Mouse (Mus musculus): Measurements from ENCODE around the gene Oca2. TPM values are rescaled to one million over a fixed set of nuclear protein-coding genes. Genes with fewer than 3 reads are reported as not detected.

The Oca2 gene
- total and polyA plus RNA-seq, 2 experiments: not detected

DNA sequence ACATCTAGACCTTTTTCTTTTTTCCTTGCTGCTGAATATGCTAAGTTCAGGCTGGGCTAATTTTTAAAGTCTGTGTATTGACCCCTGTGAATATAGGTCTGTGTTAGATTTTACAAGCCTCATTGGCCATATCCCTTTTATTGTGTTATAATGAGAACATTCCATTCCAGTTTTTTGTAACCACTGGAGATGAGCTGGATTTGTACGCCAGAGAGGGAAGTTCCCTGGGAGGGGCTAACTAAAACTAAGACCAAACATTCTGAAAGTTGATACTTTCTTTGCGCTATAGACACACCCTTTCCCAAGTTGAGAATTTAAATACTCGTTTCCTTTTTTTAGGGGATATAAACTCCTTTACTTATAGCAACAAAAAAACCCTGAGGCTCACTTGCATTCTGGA is 34.7 kb upstream of the Oca2 start:
- Histone ChIP-seq H3K9ac (ENCODE audit: low read depth, low read length) (no peak overlapping the region), H3K27me3 (ENCODE audit: control insufficient read depth, insufficient read depth, low read length) (no peaks in the 10 kb centered on the region), H3K36me3 (ENCODE audit: control insufficient read depth, insufficient read depth, low read length) (peaks cover 78% of the 10 kb centered on the region), H3K4me1 (ENCODE audit: control insufficient read depth, insufficient read depth, low read length) (no peaks in the 10 kb centered on the region), H3K4me3 (ENCODE audit: insufficient read depth, low read depth, low read length) (no peak overlapping the region), H3K79me2 (ENCODE audit: control insufficient read depth, insufficient read depth, low read length) (no peaks in the 10 kb centered on the region), H3K27ac (replicated peaks; ENCODE audit: insufficient read depth, low read depth, low read length) (no peak overlapping the region)
- WGBS: 88% methylated on average over 3 of the region's 3 CpGs
- TF ChIP-seq POLR2A (IDR thresholded peaks at IDR 0.05; ENCODE audit: extremely low read depth, insufficient read depth, low read length): no peak
- no peak for TF ChIP-seq CTCF (IDR thresholded peaks at IDR 0.05; ENCODE audit: low read depth, low read length)
- no peak for DNase-seq (ENCODE audit: extremely low read depth, low read depth, low spot score)

DNA sequence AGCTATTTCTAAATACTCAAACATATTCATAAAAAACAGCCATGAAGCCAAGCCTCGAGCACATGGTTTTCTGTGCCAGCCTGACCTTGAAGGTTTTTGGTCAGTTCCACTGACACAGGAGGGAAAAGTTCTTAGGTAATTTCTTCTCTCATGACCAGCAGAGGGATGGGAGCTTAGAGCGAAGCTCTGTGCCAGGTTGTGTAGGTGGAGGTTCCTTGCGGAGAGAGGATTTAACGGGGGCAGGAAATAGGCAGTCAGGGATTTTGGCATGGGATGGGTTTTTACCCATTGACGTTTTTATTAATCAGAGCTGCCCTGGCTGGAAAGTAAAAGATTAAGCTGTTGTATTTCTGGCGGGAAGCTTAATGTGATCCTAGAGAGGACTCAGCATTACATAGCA is 18.7 kb upstream of the Oca2 start:
- TF ChIP-seq CTCF (IDR thresholded peaks at IDR 0.05; ENCODE audit: low read depth, low read length): no peak
- TF ChIP-seq POLR2A (IDR thresholded peaks at IDR 0.05; ENCODE audit: extremely low read depth, insufficient read depth, low read length): no peak
- Histone ChIP-seq H3K9ac (ENCODE audit: low read depth, low read length) (no peak overlapping the region), H3K27ac (replicated peaks; ENCODE audit: insufficient read depth, low read depth, low read length) (no peak overlapping the region), H3K4me1 (ENCODE audit: control insufficient read depth, insufficient read depth, low read length) (no peaks in the 10 kb centered on the region), H3K36me3 (ENCODE audit: control insufficient read depth, insufficient read depth, low read length) (peaks cover 62% of the 10 kb centered on the region), H3K27me3 (ENCODE audit: control insufficient read depth, insufficient read depth, low read length) (no peaks in the 10 kb centered on the region), H3K4me3 (ENCODE audit: insufficient read depth, low read depth, low read length) (no peak overlapping the region), H3K79me2 (ENCODE audit: control insufficient read depth, insufficient read depth, low read length) (no peaks in the 10 kb centered on the region)
- no peak for DNase-seq (ENCODE audit: extremely low read depth, low read depth, low spot score)
- WGBS: 87% methylated on average over 6 of the region's 6 CpGs

GRCm38 (mm10) chr7:56235794-56236423 is 3.7 kb upstream of the Oca2 start:
- peaks cover 5% of the 10 kb centered on the region for H3K36me3 ChIP-seq (ENCODE audit: control insufficient read depth, insufficient read depth, low read length)
- H3K9ac ChIP-seq (ENCODE audit: low read depth, low read length): no peak overlapping the region
- no peaks in the 10 kb centered on the region for H3K27me3 ChIP-seq (ENCODE audit: control insufficient read depth, insufficient read depth, low read length)
- TF ChIP-seq CTCF (IDR thresholded peaks at IDR 0.05; ENCODE audit: low read depth, low read length) (no peak), POLR2A (IDR thresholded peaks at IDR 0.05; ENCODE audit: extremely low read depth, insufficient read depth, low read length) (no peak)
- no peak for DNase-seq (ENCODE audit: extremely low read depth, low read depth, low spot score)
- H3K27ac ChIP-seq (replicated peaks; ENCODE audit: insufficient read depth, low read depth, low read length): no peak overlapping the region
- H3K4me3 ChIP-seq (ENCODE audit: insufficient read depth, low read depth, low read length): no peak overlapping the region
- H3K79me2 ChIP-seq (ENCODE audit: control insufficient read depth, insufficient read depth, low read length): no peaks in the 10 kb centered on the region
- 74% methylated on average over 5 of the region's 5 CpGs for WGBS
- no peaks in the 10 kb centered on the region for H3K4me1 ChIP-seq (ENCODE audit: control insufficient read depth, insufficient read depth, low read length)

DNA sequence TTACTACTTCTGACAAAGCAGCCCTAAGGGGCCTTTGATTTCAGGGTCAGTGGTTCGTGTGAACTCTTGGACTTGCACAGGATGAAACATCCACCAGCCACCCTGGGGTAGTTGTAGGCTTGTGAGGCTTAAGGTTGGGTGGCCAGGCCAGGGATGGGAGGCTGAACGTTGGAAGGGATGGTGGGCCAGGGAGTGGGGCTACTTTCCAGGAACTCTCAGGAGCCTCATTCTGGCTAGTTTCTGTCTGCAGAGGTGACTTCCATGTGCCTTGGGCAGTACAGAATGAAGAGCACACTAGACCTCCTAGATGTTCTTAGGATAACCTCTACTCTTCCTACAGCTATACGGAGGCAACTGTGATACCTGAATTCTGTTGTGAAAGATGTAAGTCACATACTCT is 2.9 kb upstream of the Oca2 start:
- DNase-seq (ENCODE audit: extremely low read depth, low read depth, low spot score): no peak
- H3K27me3 ChIP-seq (ENCODE audit: control insufficient read depth, insufficient read depth, low read length): no peaks in the 10 kb centered on the region
- peaks cover 1% of the 10 kb centered on the region; the same call in 1 of the 2 replicates for H3K36me3 ChIP-seq (ENCODE audit: control insufficient read depth, insufficient read depth, low read length)
- no peaks in the 10 kb centered on the region for H3K79me2 ChIP-seq (ENCODE audit: control insufficient read depth, insufficient read depth, low read length)
- H3K4me1 ChIP-seq (ENCODE audit: control insufficient read depth, insufficient read depth, low read length): no peaks in the 10 kb centered on the region
- no peak overlapping the region for H3K27ac ChIP-seq (replicated peaks; ENCODE audit: insufficient read depth, low read depth, low read length)
- TF ChIP-seq POLR2A (IDR thresholded peaks at IDR 0.05; ENCODE audit: extremely low read depth, insufficient read depth, low read length) (no peak), CTCF (IDR thresholded peaks at IDR 0.05; ENCODE audit: low read depth, low read length) (no peak)
- no peak overlapping the region for H3K9ac ChIP-seq (ENCODE audit: low read depth, low read length)
- WGBS: 91% methylated on average over 3 of the region's 3 CpGs
- no peak overlapping the region for H3K4me3 ChIP-seq (ENCODE audit: insufficient read depth, low read depth, low read length)

DNA sequence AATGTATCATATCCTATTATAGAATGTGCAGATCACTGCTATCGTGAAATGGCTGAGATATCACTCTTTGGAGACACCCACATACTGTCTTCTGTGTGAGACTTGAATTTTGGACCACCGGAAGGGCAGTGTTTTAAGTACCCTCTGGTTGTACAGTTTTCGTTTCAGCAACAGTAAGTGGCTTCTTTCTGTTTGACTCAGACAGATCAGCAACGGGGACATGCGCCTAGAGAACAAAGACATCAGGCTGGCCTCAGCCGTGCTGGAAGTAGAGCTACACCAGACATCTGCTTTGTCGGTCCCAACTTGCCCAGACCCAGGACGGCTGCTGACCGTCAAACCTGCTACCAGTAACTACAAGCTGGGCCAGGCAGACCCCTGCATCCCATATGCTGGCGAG is 15.0 kb downstream of the Oca2 start:
- H3K36me3 ChIP-seq (ENCODE audit: control insufficient read depth, insufficient read depth, low read length): no peaks in the 10 kb centered on the region
- DNase-seq (ENCODE audit: extremely low read depth, low read depth, low spot score): no peak
- H3K4me1 ChIP-seq (ENCODE audit: control insufficient read depth, insufficient read depth, low read length): no peaks in the 10 kb centered on the region
- TF ChIP-seq CTCF (IDR thresholded peaks at IDR 0.05; ENCODE audit: low read depth, low read length) (no peak), POLR2A (IDR thresholded peaks at IDR 0.05; ENCODE audit: extremely low read depth, insufficient read depth, low read length) (no peak)
- H3K27ac ChIP-seq (replicated peaks; ENCODE audit: insufficient read depth, low read depth, low read length): no peak overlapping the region
- 85% methylated on average over 10 of the region's 10 CpGs for WGBS
- no peaks in the 10 kb centered on the region for H3K27me3 ChIP-seq (ENCODE audit: control insufficient read depth, insufficient read depth, low read length)
- H3K79me2 ChIP-seq (ENCODE audit: control insufficient read depth, insufficient read depth, low read length): no peaks in the 10 kb centered on the region
- H3K4me3 ChIP-seq (ENCODE audit: insufficient read depth, low read depth, low read length): no peak overlapping the region
- no peak overlapping the region for H3K9ac ChIP-seq (ENCODE audit: low read depth, low read length)

- Histone ChIP-seq H3K4me1 (ENCODE audit: control insufficient read depth, insufficient read depth, low read length) (no peaks in the 10 kb centered on the region), H3K9ac (ENCODE audit: low read depth, low read length) (no peak overlapping the region), H3K4me3 (ENCODE audit: insufficient read depth, low read depth, low read length) (no peak overlapping the region), H3K27ac (replicated peaks; ENCODE audit: insufficient read depth, low read depth, low read length) (no peak overlapping the region), H3K27me3 (ENCODE audit: control insufficient read depth, insufficient read depth, low read length) (no peaks in the 10 kb centered on the region), H3K79me2 (ENCODE audit: control insufficient read depth, insufficient read depth, low read length) (no peaks in the 10 kb centered on the region), H3K36me3 (ENCODE audit: control insufficient read depth, insufficient read depth, low read length) (no peaks in the 10 kb centered on the region)
- 82% methylated on average over 3 of the region's 3 CpGs for WGBS
- no peak for DNase-seq (ENCODE audit: extremely low read depth, low read depth, low spot score)
- TF ChIP-seq POLR2A (IDR thresholded peaks at IDR 0.05; ENCODE audit: extremely low read depth, insufficient read depth, low read length) (no peak), CTCF (IDR thresholded peaks at IDR 0.05; ENCODE audit: low read depth, low read length) (no peak)
These were observed 18.4 kb downstream of the Oca2 start for GRCm38 (mm10) chr7:56257875-56258441.
